Mouse (Mus musculus) liver, adult 2 months (tissue): ENCODE results near the gene Cab39l. TPM values are rescaled to one million over a fixed set of nuclear protein-coding genes. Genes with fewer than 3 reads are reported as not detected.
"Not testable (repeated sequence)": the region's sequence is repeated elsewhere in the genome, so short reads cannot be mapped to it uniquely, and the experiment has no call there.

Experiments used
- DNase-seq: peaks from one replicate; pipeline ENCODE4 v3.0.0-alpha.2; 2011; ENCODE audit warnings: low read depth, low spot score; ENCODE audit errors: extremely low read depth
- H3K27ac ChIP-seq: fragments of 200-500 bp; replicated peaks from 2 replicates; pipeline ENCODE4 v1.5.1; 2012; ENCODE audit warnings: low read depth, mild to moderate bottlenecking, control low read depth, inconsistent platforms, low read length; ENCODE audit not compliant: insufficient read depth
- H3K27me3 ChIP-seq: fragments of 200-500 bp; 2 replicates; pipeline ENCODE4 v1.6.1; 2012; ENCODE audit warnings: mild to moderate bottlenecking, moderate library complexity, low read length, inconsistent platforms; ENCODE audit not compliant: control insufficient read depth, insufficient read depth
- H3K36me3 ChIP-seq: fragments of 200-500 bp; 2 replicates; pipeline ENCODE4 v1.6.1; 2012; ENCODE audit warnings: low read length, inconsistent platforms; ENCODE audit not compliant: control insufficient read depth, insufficient read depth
- H3K4me1 ChIP-seq: fragments of 200-500 bp; 2 replicates; pipeline ENCODE4 v1.6.1; 2011; ENCODE audit warnings: low read length; ENCODE audit not compliant: control insufficient read depth, insufficient read depth
- H3K4me3 ChIP-seq: fragments of 200-500 bp; 2 replicates; pipeline ENCODE4 v1.5.1; 2011; ENCODE audit warnings: low read depth, mild to moderate bottlenecking, control low read depth, low read length, moderate library complexity; ENCODE audit not compliant: insufficient read depth
- H3K79me2 ChIP-seq: fragments of 200-500 bp; 2 replicates; pipeline ENCODE4 v1.6.1; 2012; ENCODE audit warnings: inconsistent platforms, mild to moderate bottlenecking, low read length, moderate library complexity; ENCODE audit not compliant: control insufficient read depth, insufficient read depth
- H3K9ac ChIP-seq: fragments of 200-500 bp; 2 replicates; pipeline ENCODE4 v1.6.1; 2012; ENCODE audit warnings: low read depth, mild to moderate bottlenecking, control low read depth, inconsistent platforms, low read length
- CTCF ChIP-seq: fragments of 200-500 bp; IDR thresholded peaks from 2 replicates; pipeline ENCODE4 v1.5.1; 2011; ENCODE audit warnings: low read depth, low read length, control low read depth
- POLR2A ChIP-seq: fragments of 200-500 bp; IDR thresholded peaks from 2 replicates; pipeline ENCODE4 v1.6.1; 2011; ENCODE audit warnings: low read length, control low read depth; ENCODE audit not compliant: insufficient read depth; ENCODE audit errors: extremely low read depth
- WGBS: fragments of 180-500 bp; shearing (Covaris S2); methylation state at CpG from one replicate; pipeline ENCODE4 v1.1.7; 2018; 5-methylcytosine and 5-hydroxymethylcytosine counted together
- polyA plus RNA-seq: library from polyadenylated mRNA; depleted of rRNA; stranded (reverse); fragments of >200 nt; gene quantifications from 2 replicates; pipeline ENCODE4 v1.2.3, GENCODE M21; 2012
- total RNA-seq: library from RNA; depleted of rRNA; stranded (reverse); fragments of >200 nt; gene quantifications from 2 replicates; pipeline ENCODE4 v1.2.3, GENCODE M21; 2014

Gene Cab39l
- total and polyA plus RNA-seq, 2 experiments = 13.6 to 47.6 TPM

- Histone ChIP-seq H3K4me3 (no peak overlapping the region), H3K9ac (no peak overlapping the region), H3K27ac (no peak overlapping the region), H3K4me1 (no peaks in the 10 kb centered on the region), H3K79me2 (no peaks in the 10 kb centered on the region), H3K36me3 (no peaks in the 10 kb centered on the region), H3K27me3 (no peaks in the 10 kb centered on the region)
- no peak for TF ChIP-seq POLR2A
- TF ChIP-seq CTCF = peak; percentile 51; the same call in 1 of the 2 replicates
- 53% methylated on average over 14 of the region's 14 CpGs for WGBS
- DNase-seq = peak; percentile 9
Measured at GRCm38 (mm10) chr14:59612920-59613625, 172.3 kb downstream of the Cab39l start.

- not testable (repeated sequence) for H3K4me1 ChIP-seq, H3K4me3 ChIP-seq, H3K27ac ChIP-seq, H3K27me3 ChIP-seq, H3K9ac ChIP-seq, H3K36me3 ChIP-seq, H3K79me2 ChIP-seq, DNase-seq
- WGBS = 67% methylated on average over 3 of the region's 3 CpGs
Measured at GRCm38 (mm10) chr14:59614149-59614548, 173.4 kb downstream of the Cab39l start.

GRCm38 (mm10) chr14:59616802-59617201, 176.0 kb downstream of the Cab39l start:
- no peak for TF ChIP-seq POLR2A
- TF ChIP-seq CTCF = no peak
- H3K4me1 ChIP-seq = no peaks in the 10 kb centered on the region
- WGBS = 83% methylated on average over 7 of the region's 7 CpGs
- no peak for DNase-seq
- H3K27ac ChIP-seq = no peak overlapping the region
- no peak overlapping the region for H3K4me3 ChIP-seq
- no peaks in the 10 kb centered on the region for H3K27me3 ChIP-seq
- no peaks in the 10 kb centered on the region for H3K36me3 ChIP-seq
- no peaks in the 10 kb centered on the region for H3K79me2 ChIP-seq
- no peak overlapping the region for H3K9ac ChIP-seq

GRCm38 (mm10) chr14:59624326-59624885, 183.6 kb downstream of the Cab39l start:
- H3K9ac ChIP-seq = no peak overlapping the region
- H3K4me3 ChIP-seq = no peak overlapping the region
- TF ChIP-seq CTCF = no peak
- TF ChIP-seq POLR2A = no peak

GRCm38 (mm10) chr14:59625158-59625805, 184.5 kb downstream of the Cab39l start, which contains the start of gene Shisa2:
Gene Shisa2, plus strand, starts transcription at chr14:59625308.
- WGBS = under 1% methylated on average over 61 of the region's 65 CpGs
- Histone ChIP-seq H3K27me3 (peaks cover 11% of the 10 kb centered on the region), H3K9ac (peak within 1 kb of the TSS; percentile 21; the same call in 1 of the 2 replicates), H3K27ac (no peak within 1 kb of the TSS), H3K36me3 (no peaks in the 10 kb centered on the region), H3K79me2 (no peaks in the 10 kb centered on the region), H3K4me1 (no peaks in the 10 kb centered on the region), H3K4me3 (peak within 1 kb of the TSS; percentile 47)
- TF ChIP-seq POLR2A (no peak), CTCF (peak; percentile 6; the same call in 1 of the 2 replicates)
- DNase-seq = no peak

More at GRCm38 (mm10) chr14:59624326-59624885, 183.6 kb downstream of the Cab39l start:
- no peak for DNase-seq
- Histone ChIP-seq H3K27me3 (peaks cover 11% of the 10 kb centered on the region), H3K79me2 (no peaks in the 10 kb centered on the region), H3K36me3 (no peaks in the 10 kb centered on the region), H3K27ac (no peak overlapping the region), H3K4me1 (no peaks in the 10 kb centered on the region)
- 64% methylated on average over 9 of the region's 9 CpGs for WGBS

- peak overlapping the region; percentile 47 for H3K4me3 ChIP-seq
- H3K9ac ChIP-seq = peak overlapping the region; percentile 21; the same call in 1 of the 2 replicates
- H3K27ac ChIP-seq = no peak overlapping the region
- no peak for DNase-seq
- under 1% methylated on average over 51 of the region's 51 CpGs for WGBS
- no peaks in the 10 kb centered on the region for H3K79me2 ChIP-seq
- no peak for TF ChIP-seq CTCF
- TF ChIP-seq POLR2A = no peak
- peaks cover 11% of the 10 kb centered on the region for H3K27me3 ChIP-seq
- no peaks in the 10 kb centered on the region for H3K4me1 ChIP-seq
- H3K36me3 ChIP-seq = no peaks in the 10 kb centered on the region
Measured at GRCm38 (mm10) chr14:59625806-59626364, 185.1 kb downstream of the Cab39l start.
